Comparison of ENCODE assay signal across 10 mouse cellular contexts in genomic region chr2:44999906-45000305, GRCm38 (mm10).
DNase-seq lines count a peak whose midpoint lies in the region; ATAC-seq and TF ChIP-seq lines count a peak whose summit lies in the region.
"Had no signal": no experiment of that assay in that cellular context is flagged by ENCODE, and none has a peak within 500 bp of the region (broad histone marks: within the 10 kb centered on the region; RNA-seq: fewer than 3 reads in every experiment).

No protein-coding gene starts in this region.

- no peaks in the 10 kb centered on the region for H3K9me3 ChIP-seq in midbrain, embryonic 10.5 days (replicated peaks)
- H3K9me3 ChIP-seq in midbrain, embryonic 13.5 days: no peaks in the 10 kb centered on the region
- no peaks in the 10 kb centered on the region for H3K9me3 ChIP-seq in hindbrain, embryonic 11.5 days (ENCODE audit: control insufficient read depth, low read length)
- H3K9me3 ChIP-seq in lung, embryonic 14.5 days (ENCODE audit: low read depth, low read length): no peaks in the 10 kb centered on the region

- H3K27me3 ChIP-seq in midbrain, embryonic 10.5 days (ENCODE audit: low read depth, poor library complexity, severe bottlenecking): no peaks in the 10 kb centered on the region
- no peaks in the 10 kb centered on the region for H3K27me3 ChIP-seq in midbrain, embryonic 13.5 days
- no peaks in the 10 kb centered on the region for H3K27me3 ChIP-seq in hindbrain, embryonic 11.5 days (ENCODE audit: control insufficient read depth, insufficient read depth, low read length)
- H3K27me3 ChIP-seq in lung, embryonic 14.5 days (ENCODE audit: insufficient read depth, low read length): no peaks in the 10 kb centered on the region

- TF ChIP-seq POLR2A in olfactory bulb, adult 2 months (IDR thresholded peaks at IDR 0.05; ENCODE audit: insufficient read depth, low read depth, low read length): no peak

- 0 out of 2 replicates have a peak, but pooled peaks cover 3% of the 10 kb centered on the region for H3K4me1 ChIP-seq in midbrain, embryonic 10.5 days
- no peaks in the 10 kb centered on the region; the same call in 1 of the 2 replicates for H3K4me1 ChIP-seq in midbrain, embryonic 13.5 days (replicated peaks)
- no peaks in the 10 kb centered on the region for H3K4me1 ChIP-seq in hindbrain, embryonic 11.5 days (replicated peaks; ENCODE audit: control insufficient read depth, insufficient read depth, low read length)
- H3K4me1 ChIP-seq in lung, embryonic 14.5 days (ENCODE audit: insufficient read depth): peaks cover 6% of the 10 kb centered on the region; the same call in 1 of the 2 replicates
- H3K4me1 ChIP-seq in olfactory bulb, adult 2 months (ENCODE audit: control insufficient read depth, insufficient read depth, low read length): peaks cover 13% of the 10 kb centered on the region

- no peak for TF ChIP-seq CTCF in lung, embryonic 14.5 days (IDR thresholded peaks at IDR 0.05; ENCODE audit: low read depth)
- no peak for TF ChIP-seq CTCF in olfactory bulb, adult 2 months (IDR thresholded peaks at IDR 0.05; ENCODE audit: insufficient read depth, low read depth, low read length)

- H3K27ac ChIP-seq in midbrain, embryonic 10.5 days (replicated peaks): no peak overlapping the region
- no peak overlapping the region for H3K27ac ChIP-seq in midbrain, embryonic 13.5 days
- no peak overlapping the region for H3K27ac ChIP-seq in hindbrain, embryonic 11.5 days (ENCODE audit: low read depth, low read length)
- H3K27ac ChIP-seq in lung, embryonic 14.5 days (ENCODE audit: low read depth): 0 out of 2 replicates have a peak overlapping the region, but pooled peaks have one; percentile 2
- H3K27ac ChIP-seq in olfactory bulb, adult 2 months (ENCODE audit: insufficient read depth, low read depth, low read length): peak overlapping the region; percentile 13; the same call in 1 of the 2 replicates
- H3K27ac ChIP-seq: gastrocnemius, adult 2 months had no signal

- no peak overlapping the region for H3K9ac ChIP-seq in midbrain, embryonic 13.5 days (replicated peaks)
- H3K9ac ChIP-seq in hindbrain, embryonic 11.5 days (ENCODE audit: low read depth, low read length): no peak overlapping the region
- H3K9ac ChIP-seq in lung, embryonic 14.5 days: no peak overlapping the region

- DNase-seq in midbrain, embryonic 10.5 days (ENCODE audit: low spot score): peak; percentile 25
- DNase-seq in hindbrain, embryonic 11.5 days (ENCODE audit: low spot score): peak; percentile 41
- peak; percentile 93 for DNase-seq in lung, embryonic 14.5 days
- no peak for DNase-seq in heart, postnatal 10 days
- no peak for DNase-seq in adipocyte (ENCODE audit: low spot score)
- DNase-seq in spleen, postnatal 4 days (ENCODE audit: low spot score in 2 of 2): no peak
- DNase-seq: cerebellum, adult 2 months; gastrocnemius, adult 2 months had no signal

- intact Hi-C loops in heart, postnatal 10 days (cut with DNase I): no loop called here

- no peak overlapping the region for H3K4me2 ChIP-seq in midbrain, embryonic 13.5 days (replicated peaks)
- H3K4me2 ChIP-seq in hindbrain, embryonic 11.5 days (replicated peaks; ENCODE audit: low read depth, low read length): no peak overlapping the region
- no peak overlapping the region for H3K4me2 ChIP-seq in lung, embryonic 14.5 days

- no peak for ATAC-seq in midbrain, embryonic 13.5 days
- ATAC-seq in hindbrain, embryonic 11.5 days (ENCODE audit: low FRiP score): no peak
- peak; percentile 69 for ATAC-seq in lung, embryonic 14.5 days (ENCODE audit: insufficient read depth)

- 63% methylated on average over 6 of the region's 6 CpGs for WGBS in midbrain, embryonic 10.5 days
- 59% methylated on average over 6 of the region's 6 CpGs for WGBS in midbrain, embryonic 13.5 days
- WGBS in hindbrain, embryonic 11.5 days: 38% methylated on average over 6 of the region's 6 CpGs
- WGBS in lung, embryonic 14.5 days: 23% methylated on average over 6 of the region's 6 CpGs
- 39% methylated on average over 6 of the region's 6 CpGs for WGBS in olfactory bulb, adult 2 months

- no peak overlapping the region for H3K4me3 ChIP-seq in midbrain, embryonic 10.5 days
- H3K4me3 ChIP-seq in midbrain, embryonic 13.5 days (replicated peaks): no peak overlapping the region
- no peak overlapping the region for H3K4me3 ChIP-seq in hindbrain, embryonic 11.5 days (ENCODE audit: low read depth, low read length)
- no peak overlapping the region for H3K4me3 ChIP-seq in lung, embryonic 14.5 days (ENCODE audit: low read depth, low read length)
- H3K4me3 ChIP-seq in olfactory bulb, adult 2 months (ENCODE audit: insufficient read depth, low read depth, low read length): no peak overlapping the region
- H3K4me3 ChIP-seq: gastrocnemius, adult 2 months had no signal

- peaks cover 89% of the 10 kb centered on the region for H3K36me3 ChIP-seq in midbrain, embryonic 10.5 days
- peaks cover 44% of the 10 kb centered on the region for H3K36me3 ChIP-seq in midbrain, embryonic 13.5 days
- peaks cover 16% of the 10 kb centered on the region for H3K36me3 ChIP-seq in hindbrain, embryonic 11.5 days (ENCODE audit: control insufficient read depth, insufficient read depth, low read length)
- H3K36me3 ChIP-seq in lung, embryonic 14.5 days (ENCODE audit: insufficient read depth): peaks cover 62% of the 10 kb centered on the region

Comparison
In these comparisons a context has a peak if more than half of its experiments do, and no peak if none do; other contexts are left out.
1. DNase-seq: peak in midbrain, embryonic 10.5 days (single experiment), hindbrain, embryonic 11.5 days (single experiment) and lung, embryonic 14.5 days (single experiment); none in heart, postnatal 10 days (0 of 2), adipocyte (single experiment) and spleen, postnatal 4 days (0 of 2).
2. H3K27ac ChIP-seq: peak in lung, embryonic 14.5 days (single experiment) and olfactory bulb, adult 2 months (single experiment); none in midbrain, embryonic 10.5 days (single experiment), midbrain, embryonic 13.5 days (single experiment) and hindbrain, embryonic 11.5 days (single experiment).